Mouse (Mus musculus) lung, adult 18-20 months (tissue): Measurements from ENCODE around the gene Ebi3.

ENCODE experiments used
- DNase-seq, 2 experiments: peaks; one replicate each; pipeline ENCODE4 v3.0.0; 2022; ENCODE audit warnings: mixed read lengths in 2 of 2

Gene Ebi3

DNA sequence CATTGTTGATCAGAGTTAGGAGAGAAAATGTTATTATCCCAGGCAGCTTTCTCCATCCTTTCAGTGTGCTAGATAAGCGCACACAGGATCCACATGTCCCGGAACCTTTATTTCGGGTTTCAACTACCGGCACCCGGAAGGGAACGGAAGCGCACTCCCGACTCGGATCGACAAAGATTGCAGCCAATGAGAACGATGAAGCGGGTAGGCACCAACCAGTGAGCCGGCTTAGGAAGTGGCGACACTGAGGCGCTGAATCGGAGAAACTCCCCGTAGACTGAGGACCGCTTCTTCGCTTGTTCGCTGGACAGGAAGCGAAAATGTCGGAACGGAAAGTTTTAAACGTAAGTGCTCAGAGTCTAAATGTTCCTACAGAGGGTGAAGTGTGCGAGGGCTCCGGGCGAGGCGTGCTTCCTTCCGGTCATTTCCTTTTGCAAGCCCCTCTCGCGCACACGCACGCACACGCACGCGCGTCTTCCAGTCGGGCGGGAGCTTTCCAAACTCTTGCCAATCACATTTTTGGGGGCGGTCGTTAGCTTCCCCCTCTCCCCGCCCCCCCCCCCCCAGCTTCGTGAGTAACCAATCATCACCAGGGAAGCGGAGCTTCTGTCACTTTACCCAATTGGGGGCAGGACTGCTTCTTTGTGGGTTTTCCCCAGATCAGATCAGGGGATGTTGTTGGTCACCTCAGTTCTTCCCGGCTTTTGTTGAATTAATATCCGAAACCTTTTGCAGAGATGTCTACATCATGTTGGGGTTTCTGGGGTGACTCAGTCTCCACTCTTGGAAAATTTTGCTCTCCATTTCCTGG is 6.7 kb downstream of the Ebi3 start, which contains the start of gene Yju2:
Gene Yju2 (plus strand): TSS at position 182 of the 811 bp plus-strand sequence.
- DNase-seq = peak; percentile 93

DNA sequence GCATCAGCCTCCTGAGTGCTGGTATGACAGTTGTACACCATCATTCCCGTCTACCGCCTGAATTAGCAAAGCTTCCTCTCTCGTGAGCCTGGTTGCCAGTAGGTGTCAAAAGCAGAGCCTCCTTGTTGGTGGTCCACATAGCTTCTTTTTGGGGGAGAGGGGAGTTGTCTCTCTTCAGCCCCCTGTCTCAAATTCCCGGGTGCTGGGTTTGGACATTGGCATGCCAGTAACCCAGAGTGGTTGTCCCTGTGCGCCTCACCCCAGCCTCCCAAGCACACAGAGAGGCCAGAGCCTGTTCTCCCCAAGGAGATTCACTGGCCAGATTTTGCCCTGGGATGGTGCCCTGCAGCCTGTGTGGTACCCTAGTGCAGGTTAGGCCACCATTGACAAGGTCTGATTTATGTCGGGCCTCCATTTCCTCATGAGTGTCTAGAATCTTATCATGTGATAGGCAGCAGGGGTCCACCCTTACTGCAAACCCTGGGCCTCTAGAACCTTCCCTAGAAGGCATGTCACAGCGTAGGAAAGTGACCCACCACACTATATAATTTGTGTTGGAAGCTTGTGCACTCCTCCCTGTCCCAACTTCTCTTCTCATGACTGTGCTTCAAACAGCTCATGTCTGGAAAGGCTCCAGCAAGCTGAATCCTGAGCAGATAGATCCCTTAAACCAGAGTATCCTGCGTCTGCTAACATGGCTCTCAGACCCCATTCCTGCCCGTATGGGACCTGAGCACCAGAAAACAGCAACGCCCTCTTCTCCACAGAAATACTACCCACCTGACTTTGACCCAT is 7.7 kb downstream of the Ebi3 start:
- DNase-seq = no peak

DNA sequence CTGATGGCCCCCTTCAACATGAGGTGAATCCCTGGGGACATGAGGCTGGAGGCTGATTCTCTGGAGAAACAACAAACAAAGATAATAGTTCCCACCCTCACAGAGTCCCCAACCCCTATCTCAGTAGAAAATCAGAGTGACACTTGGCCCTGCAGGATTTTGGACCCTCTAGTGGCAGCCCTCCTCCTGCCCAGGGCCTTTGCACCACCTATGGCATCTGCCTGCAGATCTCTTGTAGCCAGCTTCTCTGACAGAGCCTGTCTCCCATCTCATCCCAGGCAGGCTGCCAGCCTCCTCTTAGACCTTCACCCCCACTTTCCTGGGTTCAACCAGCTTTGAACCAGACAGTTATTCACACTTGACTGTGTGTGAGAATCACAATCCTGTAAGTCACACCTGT is 8.4 kb downstream of the Ebi3 start:
- no peak for DNase-seq

DNA sequence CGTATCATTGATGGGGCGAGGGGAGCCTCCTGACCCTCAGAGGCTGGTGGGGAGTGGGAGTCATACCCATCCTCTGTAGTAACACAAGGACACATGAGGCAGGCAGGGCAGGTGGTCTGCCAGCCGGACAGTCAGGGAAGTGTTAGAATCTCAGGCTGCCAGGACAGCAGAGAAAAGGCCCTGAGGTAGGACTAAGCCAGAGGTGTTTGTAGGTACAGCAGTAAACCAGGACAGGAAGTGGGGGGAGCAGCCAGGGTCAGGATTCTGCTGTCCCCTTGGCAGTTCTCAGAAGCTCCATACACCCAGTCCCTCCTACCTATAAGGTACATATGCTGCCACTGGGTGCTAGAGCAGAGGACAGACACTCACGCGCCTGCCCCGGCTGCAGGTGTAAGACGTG is 9.2 kb downstream of the Ebi3 start:
- DNase-seq = no peak

DNA sequence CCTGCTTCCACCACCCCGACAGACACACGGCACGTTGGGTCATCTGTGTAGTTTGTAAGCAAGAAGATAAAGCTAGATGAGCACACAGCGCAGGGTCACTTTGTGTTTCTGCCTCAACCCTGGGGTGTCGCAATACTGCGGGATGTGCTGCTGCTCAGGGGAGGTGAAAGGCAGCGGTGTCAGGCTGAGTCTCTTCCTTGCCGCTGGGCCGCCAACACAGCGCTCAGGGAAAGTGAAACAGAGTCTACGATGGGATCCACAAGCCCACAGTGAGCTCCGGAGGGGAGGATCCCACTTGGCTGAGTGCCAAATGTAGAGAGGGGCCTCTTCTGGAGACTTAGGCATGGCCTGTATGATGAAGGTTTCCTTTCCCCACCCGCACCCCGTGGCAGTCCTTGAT is 10.7 kb downstream of the Ebi3 start:
- no peak for DNase-seq

DNA sequence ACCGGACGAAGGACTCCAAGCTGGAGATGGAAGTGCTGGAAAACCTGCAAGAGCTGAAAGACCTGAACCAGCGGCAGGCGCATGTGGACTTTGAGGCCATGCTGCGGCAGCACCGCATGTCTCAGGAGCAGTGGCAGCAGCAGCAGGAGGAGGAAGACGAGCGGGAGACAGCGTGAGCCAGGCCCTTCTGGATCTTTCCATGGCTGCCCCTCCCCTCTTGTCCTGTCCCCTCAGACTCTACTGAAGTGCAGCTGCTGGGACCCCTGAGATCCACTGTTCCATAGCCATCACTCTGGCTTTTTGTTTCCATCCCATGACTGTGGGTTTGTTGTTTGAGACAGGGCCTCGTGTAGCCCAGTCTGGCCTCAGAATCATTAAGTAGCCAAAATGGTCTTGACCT is 12.1 kb downstream of the Ebi3 start:
- no peak for DNase-seq

DNA sequence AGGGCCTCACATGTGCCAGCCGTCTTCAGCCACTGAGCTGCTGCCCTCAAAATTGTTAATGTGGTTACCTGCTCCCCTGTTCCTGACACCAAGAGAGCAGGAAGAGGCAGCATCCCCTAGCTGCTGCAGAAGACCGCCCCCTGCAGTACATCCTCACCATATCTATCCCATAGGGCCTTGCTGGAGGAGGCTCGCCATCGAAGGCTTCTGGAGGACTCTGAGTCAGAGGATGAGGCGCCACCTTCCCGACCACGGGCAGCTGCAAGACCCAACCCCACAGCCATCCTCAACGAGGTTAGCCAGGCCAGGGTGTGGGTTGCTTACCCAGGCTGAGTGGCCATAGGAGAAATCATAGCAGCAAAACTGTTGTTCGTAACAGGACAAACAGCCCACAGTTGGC is 12.6 kb downstream of the Ebi3 start:
- no peak for DNase-seq

DNA sequence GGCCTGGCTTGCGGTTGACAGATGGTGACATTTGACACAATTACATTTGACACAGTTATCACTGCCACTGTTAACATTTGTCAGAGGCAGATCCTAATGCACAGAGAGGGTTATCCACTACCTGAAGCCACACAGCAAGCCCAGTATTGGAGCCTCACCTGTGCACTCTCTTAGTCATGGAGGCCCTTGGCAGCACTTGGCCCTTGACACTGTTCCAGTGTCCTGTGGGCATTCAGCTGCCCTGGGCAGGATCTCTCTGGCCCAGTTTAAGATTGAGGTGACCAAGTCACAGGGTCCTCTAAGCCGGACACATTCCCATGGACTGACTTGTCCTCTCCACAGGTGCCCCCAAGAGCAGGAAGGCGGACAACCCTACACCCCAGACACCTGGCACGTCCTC is 14.7 kb downstream of the Ebi3 start:
- DNase-seq = no peak

DNA sequence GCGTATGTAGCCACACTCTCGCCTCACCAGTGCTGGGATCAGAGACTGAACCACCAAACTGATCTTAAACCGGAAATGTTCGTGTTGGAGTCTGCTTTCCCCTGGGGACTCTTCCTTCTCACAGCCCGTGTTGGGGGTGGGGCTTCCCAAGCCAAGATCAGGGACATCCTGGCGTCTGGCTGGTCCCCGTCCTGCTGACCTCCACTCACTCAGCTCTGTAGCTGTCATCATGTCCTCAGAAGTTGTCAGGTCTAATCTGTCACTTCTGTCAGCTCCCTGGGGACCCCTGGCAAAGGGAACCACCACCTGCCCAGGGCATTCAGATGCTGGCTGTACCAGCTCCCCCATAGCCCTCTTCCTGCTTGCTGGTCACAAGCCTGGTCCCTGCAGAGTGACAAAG is 15.8 kb downstream of the Ebi3 start:
- DNase-seq = no peak

DNA sequence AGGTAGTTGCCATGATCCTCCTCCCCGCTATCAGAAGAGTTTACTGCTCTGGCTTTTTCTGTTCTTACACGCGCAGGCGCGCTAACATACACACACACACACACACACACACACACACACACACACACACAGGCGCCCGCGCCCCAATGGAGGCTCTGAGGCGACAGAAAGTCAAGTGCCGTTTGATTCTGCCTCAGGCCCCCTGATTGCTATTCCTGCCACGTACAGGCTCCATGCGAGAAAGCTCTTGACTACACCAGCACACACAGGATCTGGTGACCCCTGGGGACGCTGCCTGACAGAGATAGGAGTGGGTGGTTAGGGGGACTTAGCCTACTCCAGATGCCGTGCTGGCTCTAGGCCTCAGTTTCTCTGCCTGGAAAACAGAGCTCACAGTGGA is 17.1 kb downstream of the Ebi3 start:
- DNase-seq = no peak

DNA sequence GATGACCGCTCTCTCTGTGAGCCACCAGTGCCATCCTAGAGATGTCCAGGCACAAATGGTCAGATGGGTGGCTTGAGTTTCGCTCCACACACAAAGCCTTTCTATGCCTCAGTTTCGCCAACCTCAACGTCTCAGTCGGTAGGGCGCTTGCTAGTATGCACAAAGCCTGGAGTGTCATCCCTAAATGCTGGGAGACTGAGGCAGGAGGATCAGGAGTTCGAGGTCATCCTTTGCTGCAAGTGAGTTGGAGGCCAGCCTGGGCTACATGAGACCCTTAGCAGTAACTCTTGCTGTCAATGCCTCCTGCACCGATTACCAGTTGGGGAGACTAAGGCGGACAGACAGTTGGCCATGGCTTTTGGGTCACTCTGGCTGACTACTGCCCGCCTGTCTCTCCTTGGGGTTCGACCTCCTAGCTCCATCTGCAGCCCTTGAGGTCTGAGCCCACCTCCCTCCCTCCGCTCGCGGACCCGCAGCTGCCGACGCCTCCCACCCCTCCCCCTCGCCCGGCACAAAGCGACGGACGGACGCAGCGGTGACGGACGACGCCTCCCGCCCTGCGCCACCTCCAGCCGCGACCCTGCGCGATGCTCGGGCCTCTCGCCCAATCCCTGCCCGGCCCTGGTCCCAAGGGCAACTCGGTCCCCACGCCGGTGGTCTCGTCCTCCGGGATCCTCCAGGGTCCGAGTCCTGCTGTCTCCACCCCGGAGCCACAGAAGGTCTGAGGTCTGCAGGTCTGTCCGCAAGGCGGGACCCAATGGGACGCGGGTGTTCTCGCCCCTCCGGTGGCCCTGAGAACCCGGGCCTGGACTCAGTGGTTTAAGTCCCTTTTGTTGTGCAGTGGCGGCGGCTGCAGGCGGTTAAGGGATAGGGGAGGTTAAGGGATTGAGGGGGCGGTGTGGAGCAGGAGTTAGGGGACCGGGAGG is 17.8 kb downstream of the Ebi3 start, which contains the start of gene Shd:
Gene Shd (plus strand): TSS at position 502 of the 926 bp plus-strand sequence.
- DNase-seq = no peak

DNA sequence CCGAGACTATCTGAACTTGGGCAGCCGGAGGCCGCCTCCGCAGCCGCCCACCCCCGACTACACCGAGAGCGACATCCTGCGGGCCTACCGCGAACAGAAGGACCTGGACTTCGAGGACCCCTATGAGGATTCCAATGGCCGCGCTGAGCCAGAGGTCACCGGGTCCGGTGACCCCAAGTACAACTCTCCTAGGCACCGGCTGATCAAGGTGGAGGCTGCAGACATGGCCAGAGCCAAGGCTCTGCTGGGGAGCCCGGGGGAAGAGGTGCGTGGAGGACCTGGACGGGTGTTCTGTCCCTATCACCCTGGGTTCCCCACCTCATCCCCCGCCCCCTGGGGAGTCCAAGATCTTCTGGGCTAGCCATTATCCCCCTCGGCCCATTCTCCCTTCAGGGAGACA is 19.0 kb downstream of the Ebi3 start:
- no peak for DNase-seq

DNA sequence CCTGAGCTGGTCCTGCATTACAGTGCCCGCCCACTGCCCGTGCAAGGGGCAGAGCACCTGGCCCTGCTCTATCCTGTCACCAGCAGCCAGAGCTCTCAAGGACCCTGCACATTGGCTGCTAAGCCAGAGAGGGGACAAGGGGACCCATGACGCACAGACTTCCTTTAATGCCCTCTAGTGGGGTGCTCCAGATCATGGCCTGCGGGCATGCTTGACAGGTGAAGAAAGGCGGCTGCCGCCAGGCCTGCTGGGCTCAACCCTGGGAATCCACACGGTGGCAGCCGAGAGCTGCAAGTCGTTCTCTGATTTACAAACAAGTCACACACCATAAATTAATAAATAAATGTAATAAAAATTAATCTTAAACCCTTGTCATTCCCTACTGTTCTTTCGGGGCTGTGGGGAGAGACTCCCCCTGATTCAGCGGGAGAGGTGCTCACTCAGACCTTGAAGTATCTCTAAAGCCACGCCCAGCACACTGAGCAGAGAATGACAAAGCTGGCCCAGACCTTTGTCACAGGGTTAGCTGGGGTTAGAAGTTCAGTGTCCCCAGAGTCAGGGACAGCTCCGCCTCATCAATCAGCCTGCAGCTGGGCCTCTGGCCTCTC is 23.9 kb downstream of the Ebi3 start:
- peak; percentile 78 to 83 for DNase-seq

DNA sequence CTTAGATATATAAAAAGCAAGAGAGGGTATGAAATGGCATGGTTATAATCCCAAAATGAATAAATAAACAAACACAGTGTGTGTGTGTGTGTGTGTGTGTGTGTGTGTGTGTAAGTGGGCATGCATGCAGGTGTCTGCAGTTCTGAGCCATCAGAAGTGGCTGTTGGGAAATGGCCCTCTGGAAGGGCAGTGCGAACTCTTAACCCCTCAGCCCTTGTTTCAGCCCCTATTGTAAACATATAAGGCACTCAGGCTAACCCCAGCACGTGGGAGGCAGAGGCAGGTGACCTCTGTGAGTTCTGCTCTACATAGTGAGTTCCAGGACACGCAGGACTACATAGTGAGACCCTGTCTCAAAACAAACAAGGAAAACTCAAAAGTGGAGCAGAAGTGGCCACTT is 24.9 kb downstream of the Ebi3 start:
- DNase-seq = peak in 1 of 2 experiments; percentile 49

DNA sequence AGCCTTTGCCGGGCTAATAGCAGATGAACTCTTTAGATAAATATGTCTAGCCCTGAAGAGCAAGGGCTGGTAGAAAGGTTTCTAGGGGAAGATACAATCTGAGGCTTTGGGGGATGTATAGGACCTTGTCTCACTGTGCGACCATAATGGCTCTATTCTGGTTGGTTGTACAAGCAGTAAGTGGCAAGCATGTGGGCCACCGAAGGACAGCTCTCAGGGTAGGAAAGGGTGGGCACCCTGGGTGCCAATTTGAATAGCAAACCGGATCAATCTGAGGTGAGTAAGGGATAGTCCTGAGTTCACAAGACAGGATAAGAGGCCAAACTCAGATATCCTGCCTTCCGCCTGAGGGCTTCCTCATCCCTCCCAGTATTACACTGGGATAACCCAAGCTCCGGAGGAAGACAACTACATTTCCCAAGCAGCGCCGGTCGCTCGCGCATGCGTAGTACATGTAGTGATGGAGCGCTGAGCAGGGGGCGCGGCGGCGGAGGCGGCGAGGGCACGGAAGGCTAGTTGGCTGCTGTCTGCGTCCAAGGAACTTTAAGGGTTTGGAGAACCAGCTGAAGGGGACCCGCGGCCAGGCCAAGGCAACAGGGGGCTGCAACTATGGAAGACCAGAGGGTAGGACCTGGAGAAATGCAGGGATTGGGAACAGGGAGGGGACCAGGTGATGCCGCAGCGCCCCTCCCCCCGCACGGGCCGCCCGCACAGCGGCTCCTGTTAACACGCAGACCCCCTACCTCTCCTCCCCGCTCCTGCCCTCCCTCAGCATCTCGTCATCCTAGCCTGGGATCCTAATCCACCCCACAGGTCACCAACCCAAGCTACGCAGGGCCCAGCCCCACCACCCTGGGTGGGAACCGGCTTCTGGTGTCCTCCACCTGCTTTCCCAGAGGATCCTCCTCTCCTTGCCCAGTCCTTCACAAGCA is 33.9 kb downstream of the Ebi3 start, which contains the start of gene Fsd1:
Gene Fsd1 (plus strand): TSS at position 480 of the 932 bp plus-strand sequence.
- no peak for DNase-seq

DNA sequence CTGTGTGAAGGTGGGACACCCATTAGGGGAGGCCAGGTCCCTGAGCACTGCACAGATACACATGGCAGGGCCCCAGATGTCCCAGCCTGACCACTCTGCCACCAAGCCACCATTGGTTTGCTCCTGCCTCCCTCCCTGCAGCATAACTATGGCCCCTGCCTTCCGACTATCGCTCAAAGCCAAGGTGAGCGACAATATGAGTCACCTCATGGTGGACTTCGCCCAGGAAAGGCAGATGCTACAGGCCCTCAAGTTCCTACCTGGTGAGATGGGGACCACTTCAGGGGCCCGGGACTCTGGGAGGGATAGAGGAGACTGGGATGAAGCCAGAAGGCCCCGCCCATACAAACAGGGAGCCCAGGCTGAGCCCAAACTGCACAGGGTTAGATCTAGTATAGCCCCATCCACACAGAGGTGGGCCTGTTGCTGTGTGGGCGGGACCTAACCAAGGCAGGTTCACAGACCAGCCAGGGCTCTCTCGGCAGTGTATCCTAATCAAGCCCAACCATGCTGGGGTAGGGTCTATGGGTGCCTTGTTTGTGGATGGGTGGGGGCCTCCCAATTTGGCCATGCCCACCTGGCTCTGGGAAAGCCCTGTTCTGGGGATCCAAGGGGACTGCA is 37.9 kb downstream of the Ebi3 start:
- DNase-seq = no peak

DNA sequence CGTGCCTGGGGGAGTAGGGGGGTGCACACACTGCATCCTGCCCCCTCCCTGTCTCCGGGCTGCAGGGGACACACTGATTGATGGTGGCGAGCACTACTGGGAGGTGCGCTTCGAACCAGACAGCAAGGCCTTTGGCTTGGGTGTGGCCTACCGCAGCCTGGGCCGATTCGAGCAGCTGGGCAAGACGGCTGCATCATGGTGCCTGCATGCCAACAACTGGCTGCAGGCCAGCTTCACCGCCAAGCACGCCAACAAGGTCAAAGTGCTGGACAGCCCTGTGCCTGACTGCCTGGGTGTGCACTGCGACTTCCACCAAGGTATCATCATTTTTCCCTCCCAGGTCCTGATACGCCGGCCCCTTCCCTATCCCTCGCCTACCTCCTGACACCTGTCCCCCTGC is 43.6 kb downstream of the Ebi3 start:
- no peak for DNase-seq

DNA sequence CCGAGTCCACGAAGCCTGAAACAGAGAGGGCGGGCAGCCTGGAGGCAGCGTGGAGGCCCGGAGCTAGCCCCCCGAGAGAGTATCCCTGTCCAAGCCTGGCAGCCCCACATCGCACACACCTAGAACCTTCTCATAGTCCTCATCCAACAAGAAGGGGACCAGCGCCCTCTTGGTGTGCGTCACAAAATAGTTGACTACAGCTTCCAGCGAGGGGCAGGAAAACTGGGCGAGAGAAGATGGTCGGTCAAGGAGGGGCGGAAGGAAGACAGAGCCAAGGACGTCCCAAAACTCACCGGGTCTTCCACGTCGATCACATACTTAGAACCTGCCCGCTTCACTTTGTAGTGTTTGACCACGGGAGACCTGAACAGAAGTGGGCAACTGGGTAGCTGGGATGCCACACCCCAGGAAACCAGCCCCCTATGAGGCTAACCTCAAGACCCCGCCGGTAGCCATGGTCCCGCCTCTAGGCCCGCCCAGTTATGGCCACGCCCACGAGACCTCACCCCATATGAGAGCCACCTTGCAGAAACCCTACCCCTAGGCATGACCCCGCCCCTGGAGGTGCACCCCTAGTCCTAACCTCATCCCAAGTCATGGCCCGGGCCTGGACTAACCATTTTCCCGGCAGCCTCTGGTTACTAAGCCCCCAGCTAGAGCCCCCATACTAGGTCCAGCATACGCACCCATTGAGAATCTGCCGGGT is 47.5 kb downstream of the Ebi3 start:
- no peak for DNase-seq

DNA sequence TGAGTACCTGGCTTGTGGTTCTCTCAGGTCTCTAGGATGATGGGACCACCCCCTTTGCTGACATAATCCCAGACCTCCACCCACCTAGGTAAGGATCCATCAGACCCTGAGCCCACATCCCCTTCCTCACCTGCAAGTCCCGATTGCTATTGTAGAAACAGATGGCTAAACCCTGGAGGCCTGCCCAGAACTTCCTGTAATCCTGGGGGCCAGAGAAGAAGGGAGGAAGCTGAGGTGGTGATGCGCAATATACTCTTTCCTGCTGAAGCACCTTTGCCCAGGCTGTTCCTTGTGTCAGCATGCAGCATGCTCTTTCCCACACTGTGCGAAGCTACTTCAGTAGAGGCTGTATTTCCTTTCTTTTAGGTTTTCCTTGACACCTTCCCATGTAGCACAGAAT is 50.6 kb downstream of the Ebi3 start:
- DNase-seq = no peak

DNA sequence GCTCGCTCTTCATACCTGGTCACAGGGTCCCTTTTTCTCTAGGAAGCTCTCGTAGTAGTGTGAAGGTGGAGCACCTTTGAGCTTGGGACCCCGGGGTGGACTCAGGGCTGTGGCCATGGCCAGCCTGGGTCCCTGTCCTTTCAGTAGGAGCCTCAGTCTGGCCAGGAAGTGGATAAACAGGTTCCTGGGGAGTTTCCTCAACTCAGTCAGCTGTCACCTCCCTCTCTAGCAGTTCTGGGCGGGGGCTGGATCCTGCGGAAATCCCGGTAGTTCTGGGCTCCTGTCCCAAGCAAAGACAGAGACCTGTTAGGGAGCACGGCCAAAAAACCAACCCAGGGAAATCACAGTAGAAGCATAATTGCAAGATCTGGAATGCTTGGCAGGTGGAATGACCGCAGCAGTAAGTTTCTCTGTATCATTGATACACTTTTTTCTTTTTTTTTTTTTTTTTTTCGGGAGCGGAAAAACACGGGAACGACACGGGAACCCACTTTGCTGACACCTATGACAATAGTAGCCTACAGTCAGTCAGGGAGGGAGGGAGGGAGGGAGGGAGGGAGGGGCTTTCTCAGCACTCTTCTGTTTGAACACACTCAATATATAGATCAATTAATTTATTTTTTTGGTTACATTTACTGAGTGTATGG is 53.1 kb downstream of the Ebi3 start, which contains the start of the genes Stap2 and Mpnd:
Gene Stap2 (minus strand): TSS at position 170 of the 647 bp plus-strand sequence.
Gene Mpnd (plus strand): TSS at position 297 of the 647 bp plus-strand sequence.
- DNase-seq = peak; percentile 81 to 89
